Mouse (Mus musculus): ENCODE data around the gene Fam32a. TPM values are rescaled to one million over a fixed set of nuclear protein-coding genes. Genes with fewer than 3 reads are reported as not detected.
A peak's percentile ranks its signal among the peaks of the same experiment; 100 is the strongest.

The Fam32a gene
- polyA plus RNA-seq, 1 experiment: 103 TPM

DNA sequence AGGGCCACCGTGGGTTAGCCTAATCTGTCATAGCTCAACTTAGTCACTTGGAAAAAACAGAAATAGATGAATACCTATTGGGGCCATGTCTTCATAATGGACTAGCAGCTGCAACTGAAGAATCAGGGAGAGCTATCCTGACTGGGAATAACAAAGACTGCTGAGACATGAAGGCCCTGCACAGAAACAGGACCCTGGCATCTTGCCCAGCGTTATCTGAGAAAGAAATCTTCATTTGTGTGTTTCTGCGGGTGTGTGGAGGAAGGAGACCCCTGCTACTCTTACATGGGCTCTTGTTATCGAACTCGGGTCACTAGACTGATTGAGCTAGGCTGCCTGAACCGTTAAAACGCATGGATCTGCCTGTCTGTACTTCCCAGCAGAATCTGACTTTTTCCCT, 21.4 kb downstream of the Fam32a start:
- DNase-seq (ENCODE audit: low read depth): peak; percentile 28
- TF ChIP-seq CTCF (IDR thresholded peaks at IDR 0.05; ENCODE audit: borderline replicate concordance, extremely low read depth, insufficient read depth, insufficient read length): no peak
- TF ChIP-seq POLR2A (IDR thresholded peaks at IDR 0.05; ENCODE audit: borderline replicate concordance, extremely low read depth, insufficient read depth, insufficient read length, poor library complexity, severe bottlenecking): no peak

GRCm38 (mm10) chr8:72242226-72242625, 22.7 kb downstream of the Fam32a start:
- DNase-seq (ENCODE audit: low read depth): no peak
- TF ChIP-seq POLR2A (IDR thresholded peaks at IDR 0.05; ENCODE audit: borderline replicate concordance, extremely low read depth, insufficient read depth, insufficient read length, poor library complexity, severe bottlenecking) (no peak), CTCF (IDR thresholded peaks at IDR 0.05; ENCODE audit: borderline replicate concordance, extremely low read depth, insufficient read depth, insufficient read length) (no peak)

GRCm38 (mm10) chr8:72244610-72245009, 25.1 kb downstream of the Fam32a start:
- DNase-seq (ENCODE audit: low read depth): no peak
- TF ChIP-seq POLR2A (IDR thresholded peaks at IDR 0.05; ENCODE audit: borderline replicate concordance, extremely low read depth, insufficient read depth, insufficient read length, poor library complexity, severe bottlenecking) (no peak), CTCF (IDR thresholded peaks at IDR 0.05; ENCODE audit: borderline replicate concordance, extremely low read depth, insufficient read depth, insufficient read length) (no peak)

DNA sequence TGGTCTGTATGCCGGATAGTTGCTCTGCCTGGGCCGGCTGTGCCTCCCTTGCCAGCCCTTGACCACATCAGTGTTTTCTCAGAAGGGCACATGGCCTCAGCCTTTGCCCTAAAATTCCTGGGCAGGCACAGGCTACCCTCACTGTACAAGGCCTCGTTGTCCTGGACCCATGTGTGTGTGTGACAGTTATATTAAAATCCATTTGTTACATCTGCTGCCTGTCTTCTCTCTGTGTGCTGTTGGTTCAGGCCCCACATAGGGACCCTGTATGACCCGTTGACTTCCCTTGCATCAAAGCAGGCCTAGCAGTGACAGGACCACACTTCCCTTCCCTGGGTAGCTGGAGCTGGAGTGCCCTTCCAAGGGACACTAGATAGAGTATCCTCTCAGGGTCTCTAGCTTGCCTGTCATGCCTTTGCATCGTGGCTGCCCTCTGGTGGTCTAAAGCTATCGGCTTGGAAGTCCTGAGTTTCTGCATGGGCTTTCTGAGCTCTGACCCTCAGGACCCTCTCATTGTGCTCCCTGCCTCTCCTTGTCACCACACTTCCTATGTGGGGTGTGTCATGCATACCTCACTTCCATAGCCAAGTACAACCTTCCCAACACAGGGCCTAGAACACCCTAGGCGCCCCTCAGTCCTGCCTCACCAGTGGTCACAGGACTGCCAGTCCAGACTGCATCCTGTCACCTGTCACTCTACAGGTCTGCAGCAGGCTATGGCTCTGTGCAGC, 37.8 kb downstream of the Fam32a start:
- TF ChIP-seq POLR2A (IDR thresholded peaks at IDR 0.05; ENCODE audit: borderline replicate concordance, extremely low read depth, insufficient read depth, insufficient read length, poor library complexity, severe bottlenecking): no peak
- TF ChIP-seq CTCF (IDR thresholded peaks at IDR 0.05; ENCODE audit: borderline replicate concordance, extremely low read depth, insufficient read depth, insufficient read length): peak; percentile 69
- DNase-seq (ENCODE audit: low read depth): peak; percentile 59

- DNase-seq (ENCODE audit: low read depth): no peak
- TF ChIP-seq POLR2A (IDR thresholded peaks at IDR 0.05; ENCODE audit: borderline replicate concordance, extremely low read depth, insufficient read depth, insufficient read length, poor library complexity, severe bottlenecking): no peak
- no peak for TF ChIP-seq CTCF (IDR thresholded peaks at IDR 0.05; ENCODE audit: borderline replicate concordance, extremely low read depth, insufficient read depth, insufficient read length)
Observed at GRCm38 (mm10) chr8:72257902-72258238, 38.3 kb downstream of the Fam32a start.

GRCm38 (mm10) chr8:72259862-72260261, 40.3 kb downstream of the Fam32a start:
- TF ChIP-seq POLR2A (IDR thresholded peaks at IDR 0.05; ENCODE audit: borderline replicate concordance, extremely low read depth, insufficient read depth, insufficient read length, poor library complexity, severe bottlenecking) (no peak), CTCF (IDR thresholded peaks at IDR 0.05; ENCODE audit: borderline replicate concordance, extremely low read depth, insufficient read depth, insufficient read length) (no peak)
- no peak for DNase-seq (ENCODE audit: low read depth)

- no peak for TF ChIP-seq POLR2A (IDR thresholded peaks at IDR 0.05; ENCODE audit: borderline replicate concordance, extremely low read depth, insufficient read depth, insufficient read length, poor library complexity, severe bottlenecking)
- TF ChIP-seq CTCF (IDR thresholded peaks at IDR 0.05; ENCODE audit: borderline replicate concordance, extremely low read depth, insufficient read depth, insufficient read length): no peak
- DNase-seq (ENCODE audit: low read depth): no peak
Observed at GRCm38 (mm10) chr8:72260585-72260984, 41.1 kb downstream of the Fam32a start.

DNA sequence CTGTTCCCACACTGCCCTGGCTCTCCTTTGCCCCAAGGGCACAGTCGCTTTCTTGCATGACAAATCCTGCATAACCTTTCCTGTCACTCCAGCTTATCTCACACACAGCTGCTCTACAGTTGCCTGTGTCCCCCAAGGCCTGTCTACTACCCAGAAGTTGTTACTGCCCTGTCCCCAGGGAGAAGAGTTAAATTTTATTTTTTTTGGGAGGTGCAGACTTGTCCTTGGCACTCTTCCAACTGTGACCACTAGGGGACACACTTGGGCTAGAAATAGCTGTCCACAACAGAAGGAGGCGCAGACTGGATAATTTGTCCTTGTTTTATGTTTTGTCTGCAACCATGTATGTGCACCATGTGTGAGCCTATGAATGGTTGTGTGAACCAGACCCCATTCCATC, 41.5 kb downstream of the Fam32a start:
- TF ChIP-seq CTCF (IDR thresholded peaks at IDR 0.05; ENCODE audit: borderline replicate concordance, extremely low read depth, insufficient read depth, insufficient read length) (peak; percentile 83; the same call in 1 of the 2 replicates), POLR2A (IDR thresholded peaks at IDR 0.05; ENCODE audit: borderline replicate concordance, extremely low read depth, insufficient read depth, insufficient read length, poor library complexity, severe bottlenecking) (no peak)
- peak; percentile 83 for DNase-seq (ENCODE audit: low read depth)

DNA sequence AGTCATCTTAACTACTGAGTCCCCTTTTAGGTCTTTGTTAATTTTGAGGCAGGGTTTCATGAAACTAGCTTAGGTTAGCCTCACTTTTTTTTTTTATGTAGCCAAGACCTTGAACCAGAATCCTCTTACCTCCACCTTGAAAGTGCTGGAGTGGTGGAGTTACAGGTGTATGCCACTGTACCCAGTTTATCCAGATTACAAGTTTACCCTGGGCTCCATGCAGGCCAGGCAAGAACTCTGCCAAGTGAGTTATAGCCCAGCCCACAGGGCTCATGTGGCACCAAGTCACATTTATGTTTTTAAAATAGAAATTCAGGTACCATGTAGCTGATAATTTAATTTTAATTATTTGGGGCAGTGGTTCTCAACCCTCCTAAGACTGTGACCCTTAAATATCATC, 41.9 kb downstream of the Fam32a start:
- no peak for DNase-seq (ENCODE audit: low read depth)
- TF ChIP-seq POLR2A (IDR thresholded peaks at IDR 0.05; ENCODE audit: borderline replicate concordance, extremely low read depth, insufficient read depth, insufficient read length, poor library complexity, severe bottlenecking) (no peak), CTCF (IDR thresholded peaks at IDR 0.05; ENCODE audit: borderline replicate concordance, extremely low read depth, insufficient read depth, insufficient read length) (no peak)

GRCm38 (mm10) chr8:72261872-72262271, 42.3 kb downstream of the Fam32a start:
- TF ChIP-seq CTCF (IDR thresholded peaks at IDR 0.05; ENCODE audit: borderline replicate concordance, extremely low read depth, insufficient read depth, insufficient read length) (0 out of 2 replicates have a peak, but pooled peaks have one; percentile 3), POLR2A (IDR thresholded peaks at IDR 0.05; ENCODE audit: borderline replicate concordance, extremely low read depth, insufficient read depth, insufficient read length, poor library complexity, severe bottlenecking) (no peak)

GRCm38 (mm10) chr8:72262756-72263155, 43.2 kb downstream of the Fam32a start:
- TF ChIP-seq CTCF (IDR thresholded peaks at IDR 0.05; ENCODE audit: borderline replicate concordance, extremely low read depth, insufficient read depth, insufficient read length): no peak
- no peak for TF ChIP-seq POLR2A (IDR thresholded peaks at IDR 0.05; ENCODE audit: borderline replicate concordance, extremely low read depth, insufficient read depth, insufficient read length, poor library complexity, severe bottlenecking)

More at GRCm38 (mm10) chr8:72261872-72262271, 42.3 kb downstream of the Fam32a start:
- DNase-seq (ENCODE audit: low read depth): peak; percentile 3

GRCm38 (mm10) chr8:72263451-72263850, 43.9 kb downstream of the Fam32a start:
- no peak for DNase-seq (ENCODE audit: low read depth)
- no peak for TF ChIP-seq POLR2A (IDR thresholded peaks at IDR 0.05; ENCODE audit: borderline replicate concordance, extremely low read depth, insufficient read depth, insufficient read length, poor library complexity, severe bottlenecking)
- no peak for TF ChIP-seq CTCF (IDR thresholded peaks at IDR 0.05; ENCODE audit: borderline replicate concordance, extremely low read depth, insufficient read depth, insufficient read length)

More at GRCm38 (mm10) chr8:72262756-72263155, 43.2 kb downstream of the Fam32a start:
- DNase-seq (ENCODE audit: low read depth): no peak

Data from brain, embryonic 14.5 days (tissue).